In the genomic region with DNA sequence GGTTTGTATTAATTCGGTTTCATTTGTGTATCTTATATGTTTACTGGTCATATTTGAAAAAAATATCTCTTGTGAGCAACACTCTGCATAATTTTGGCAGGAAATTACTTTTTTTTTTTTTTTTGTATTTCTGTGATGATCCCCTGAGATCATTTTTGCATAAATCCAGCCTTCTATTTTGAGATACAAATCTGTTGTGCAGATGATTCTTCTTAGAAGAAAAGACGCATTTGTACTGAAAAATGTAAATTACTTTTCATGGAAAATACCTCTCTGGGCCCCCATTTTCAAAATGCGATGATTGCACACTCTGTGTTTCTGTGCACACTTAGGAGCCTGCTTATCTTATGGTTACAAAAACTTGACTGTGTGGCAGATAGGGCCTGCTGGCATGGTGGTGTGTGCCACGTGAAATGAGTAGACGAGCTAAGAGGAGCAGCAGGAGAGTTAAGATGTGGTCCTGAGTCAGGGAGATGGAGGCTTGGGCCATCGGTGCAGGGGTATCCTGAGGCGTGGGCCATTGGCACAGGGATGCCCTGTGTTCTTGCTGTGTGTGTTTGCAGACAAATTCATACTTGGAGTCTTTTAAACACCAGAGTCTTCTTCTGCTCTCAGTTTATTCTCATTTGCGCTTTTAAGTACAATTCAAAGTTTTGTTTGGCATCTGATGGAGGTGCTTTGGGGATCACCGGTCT, we compare ENCODE assay signal across 22 mouse cellular contexts.
DNase-seq lines count a peak whose midpoint lies in the region; ATAC-seq and TF ChIP-seq lines count a peak whose summit lies in the region.
"Had no signal": no experiment of that assay in that cellular context is flagged by ENCODE, and none has a peak within 500 bp of the region (broad histone marks: within the 10 kb centered on the region; RNA-seq: fewer than 3 reads in every experiment).

No protein-coding gene starts in this region.

- no peak for ATAC-seq in limb, embryonic 12.5 days (ENCODE audit: insufficient number of reproducible peaks, insufficient read depth, low FRiP score, low TSS enrichment, low read depth)
- no peak for ATAC-seq in embryonic facial prominence, embryonic 15.5 days (ENCODE audit: insufficient number of reproducible peaks, low FRiP score, low TSS enrichment, low read depth)
- ATAC-seq: forebrain, embryonic 15.5 days; hindbrain, embryonic 16.5 days; midbrain, embryonic 15.5 days had no signal

- intact Hi-C loops in gastrocnemius, adult 2 months (cut with DNase I) = no loop called here

- DNase-seq in gastrocnemius, adult 2 months = no peak
- no peak for DNase-seq in gastrocnemius, postnatal 25 days
- DNase-seq in limb, embryonic 10.5 days (ENCODE audit: low spot score) = no peak
- no peak for DNase-seq in embryo, embryonic 10.5 days (ENCODE audit: low spot score)
- no peak for DNase-seq in lung, postnatal 25 days (ENCODE audit: low spot score)
- DNase-seq: adrenal gland, postnatal 25 days; cerebellum, adult 11-12 months; cerebellum, postnatal 25 days; heart, adult 18-20 months; kidney, adult 11 months; kidney, postnatal 10 days; liver; lung, postnatal 10 days; right cerebral cortex, postnatal 14 days; thymus, postnatal 25 days had no signal

- peaks cover 5% of the 10 kb centered on the region for H3K4me1 ChIP-seq in limb, embryonic 12.5 days (replicated peaks)
- peaks cover 18% of the 10 kb centered on the region for H3K4me1 ChIP-seq in limb, embryonic 10.5 days
- peaks cover 11% of the 10 kb centered on the region; the same call in 1 of the 2 replicates for H3K4me1 ChIP-seq in embryonic facial prominence, embryonic 15.5 days
- H3K4me1 ChIP-seq: midbrain, embryonic 15.5 days; neural tube, embryonic 15.5 days had no signal

- H3K9ac ChIP-seq in limb, embryonic 12.5 days (replicated peaks) = no peak overlapping the region
- H3K9ac ChIP-seq in embryonic facial prominence, embryonic 15.5 days = no peak overlapping the region
- H3K9ac ChIP-seq: forebrain, embryonic 15.5 days; midbrain, embryonic 15.5 days; neural tube, embryonic 15.5 days had no signal

- H3K4me2 ChIP-seq in limb, embryonic 12.5 days = no peak overlapping the region
- H3K4me2 ChIP-seq in embryonic facial prominence, embryonic 15.5 days (replicated peaks) = no peak overlapping the region
- H3K4me2 ChIP-seq: forebrain, embryonic 15.5 days; midbrain, embryonic 15.5 days; neural tube, embryonic 15.5 days had no signal

- no peaks in the 10 kb centered on the region; the same call in 1 of the 2 replicates for H3K27me3 ChIP-seq in limb, embryonic 12.5 days
- H3K27me3 ChIP-seq in limb, embryonic 10.5 days (ENCODE audit: low read depth, poor library complexity, severe bottlenecking) = peaks cover 26% of the 10 kb centered on the region; the same call in 1 of the 2 replicates
- H3K27me3 ChIP-seq in embryonic facial prominence, embryonic 15.5 days = no peaks in the 10 kb centered on the region
- H3K27me3 ChIP-seq: forebrain, embryonic 15.5 days; megakaryocyte, embryonic 14.5 days; midbrain, embryonic 15.5 days; neural tube, embryonic 15.5 days had no signal

- H3K36me3 ChIP-seq in limb, embryonic 12.5 days = no peaks in the 10 kb centered on the region
- H3K36me3 ChIP-seq in limb, embryonic 10.5 days = no peaks in the 10 kb centered on the region
- no peaks in the 10 kb centered on the region for H3K36me3 ChIP-seq in embryonic facial prominence, embryonic 15.5 days
- H3K36me3 ChIP-seq: forebrain, embryonic 15.5 days; midbrain, embryonic 15.5 days; neural tube, embryonic 15.5 days had no signal

- H3K27ac ChIP-seq in gastrocnemius, adult 2 months = peak overlapping the region; percentile 6; the same call in 1 of the 2 replicates
- H3K27ac ChIP-seq in limb, embryonic 12.5 days = 0 out of 2 replicates have a peak overlapping the region, but pooled peaks have one; percentile 13
- H3K27ac ChIP-seq in limb, embryonic 10.5 days = no peak overlapping the region
- peak overlapping the region; percentile 91 for H3K27ac ChIP-seq in embryonic facial prominence, embryonic 15.5 days (replicated peaks)
- H3K27ac ChIP-seq: forebrain, embryonic 15.5 days; midbrain, embryonic 15.5 days; neural tube, embryonic 15.5 days had no signal

- no peak overlapping the region for H3K4me3 ChIP-seq in gastrocnemius, adult 2 months
- no peak overlapping the region for H3K4me3 ChIP-seq in limb, embryonic 12.5 days (replicated peaks)
- no peak overlapping the region for H3K4me3 ChIP-seq in limb, embryonic 10.5 days
- no peak overlapping the region for H3K4me3 ChIP-seq in embryonic facial prominence, embryonic 15.5 days (replicated peaks)
- H3K4me3 ChIP-seq: forebrain, embryonic 15.5 days; megakaryocyte, embryonic 14.5 days; midbrain, embryonic 15.5 days; neural tube, embryonic 15.5 days had no signal

- no peak for TF ChIP-seq CTCF in gastrocnemius, adult 2 months (IDR thresholded peaks at IDR 0.05)

- H3K9me3 ChIP-seq in limb, embryonic 12.5 days = 0 out of 2 replicates have a peak, but pooled peaks cover 7% of the 10 kb centered on the region
- no peaks in the 10 kb centered on the region for H3K9me3 ChIP-seq in limb, embryonic 10.5 days (replicated peaks)
- no peaks in the 10 kb centered on the region for H3K9me3 ChIP-seq in embryonic facial prominence, embryonic 15.5 days (replicated peaks)
- H3K9me3 ChIP-seq: forebrain, embryonic 15.5 days; midbrain, embryonic 15.5 days; neural tube, embryonic 15.5 days had no signal

- 85% methylated on average over 9 of the region's 9 CpGs for WGBS in limb, embryonic 12.5 days
- WGBS in limb, embryonic 10.5 days = 91% methylated on average over 9 of the region's 9 CpGs
- 38% methylated on average over 9 of the region's 9 CpGs for WGBS in embryonic facial prominence, embryonic 15.5 days
